Mouse (Mus musculus) liver, postnatal 0 days (tissue): ENCODE measurements at regions not wholly inside any gene's neighbourhood (a gene's known extent, or its start where the extent isn't known, plus 50 kb on each side); places are given as distances from the start of the nearest gene placed in this dataset.

Experiments used
- CTCF ChIP-seq: sonication (generic); IDR thresholded peaks from 2 replicates; pipeline ENCODE4 v1.5.1; 2016; ENCODE audit warnings: antibody characterized with exemption, low read depth
- EP300 ChIP-seq: IDR thresholded peaks from 2 replicates; pipeline ENCODE4 v1.6.1; 2016; ENCODE audit warnings: antibody characterized with exemption, low read depth, mild to moderate bottlenecking

DNA sequence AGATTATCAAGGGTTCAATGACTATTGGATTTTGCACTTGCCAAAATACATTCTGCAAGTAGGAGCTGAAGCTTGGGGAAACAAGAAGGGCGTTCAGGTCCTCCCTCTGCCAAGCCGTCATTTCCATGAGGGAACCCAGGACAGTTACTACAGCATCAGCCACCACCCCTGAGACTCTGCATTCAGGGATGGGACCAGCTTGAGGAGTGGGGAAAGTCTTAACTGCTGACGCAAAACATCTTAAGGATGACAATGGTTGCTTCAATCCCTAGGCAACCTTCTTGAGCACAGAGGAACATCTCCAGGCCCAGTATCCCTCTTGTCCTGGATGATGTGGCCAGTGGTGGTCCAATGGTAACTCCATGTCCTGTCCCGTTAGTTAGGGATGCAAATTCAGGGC is 137.2 kb upstream of the Noct start:
- no peak for TF ChIP-seq CTCF
- no peak for TF ChIP-seq EP300
